Comparison of ENCODE assay signal across 13 mouse cellular contexts in the genomic region with DNA sequence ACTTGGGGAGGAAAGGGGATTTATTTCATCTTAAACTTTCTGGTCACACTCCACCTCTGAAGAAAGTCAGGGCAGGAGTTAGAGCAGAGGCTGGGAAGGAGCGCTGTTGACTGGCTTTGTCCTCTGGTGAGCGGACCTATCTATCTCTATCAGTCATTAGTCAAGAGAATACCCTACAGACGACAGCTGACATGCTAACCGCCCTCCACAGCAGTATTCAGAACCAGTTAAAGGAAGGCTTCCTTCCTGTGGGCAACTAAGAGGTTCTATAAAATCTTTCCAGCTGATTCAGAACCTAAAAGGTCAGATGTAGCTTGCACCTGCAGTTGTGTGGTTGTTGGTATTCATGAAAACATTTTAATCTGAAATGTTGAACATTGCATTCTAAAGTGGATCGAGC.
"Had no signal": no experiment of that assay in that cellular context is flagged by ENCODE, and none has a peak within 500 bp of the region (broad histone marks: within the 10 kb centered on the region; RNA-seq: fewer than 3 reads in every experiment).

No protein-coding gene starts in this region.

- H3K4me2 ChIP-seq: limb, embryonic 12.5 days; neural tube, embryonic 15.5 days had no signal

- H3K4me3 ChIP-seq: layer of hippocampus, adult 2 months; limb, embryonic 12.5 days; midbrain, embryonic 10.5 days; neural tube, embryonic 15.5 days had no signal

- DNase-seq: kidney, postnatal 4 days; liver; lung, adult 2 months; lung, postnatal 36 days; right cerebral cortex, adult 18-20 months; right cerebral cortex, postnatal 4 days; spleen, adult 18-20 months had no signal

- H3K27ac ChIP-seq: layer of hippocampus, adult 2 months; limb, embryonic 12.5 days; liver, embryonic 14.5 days; midbrain, embryonic 10.5 days had no signal

- ATAC-seq: lung, postnatal 0 days had no signal

- H3K9me3 ChIP-seq: limb, embryonic 12.5 days; midbrain, embryonic 10.5 days; neural tube, embryonic 15.5 days had no signal

- H3K27me3 ChIP-seq: limb, embryonic 12.5 days; neural tube, embryonic 15.5 days had no signal

- H3K36me3 ChIP-seq: limb, embryonic 12.5 days; neural tube, embryonic 15.5 days had no signal

- H3K9ac ChIP-seq: limb, embryonic 12.5 days; liver, embryonic 14.5 days; neural tube, embryonic 15.5 days had no signal
